In the genomic region with DNA sequence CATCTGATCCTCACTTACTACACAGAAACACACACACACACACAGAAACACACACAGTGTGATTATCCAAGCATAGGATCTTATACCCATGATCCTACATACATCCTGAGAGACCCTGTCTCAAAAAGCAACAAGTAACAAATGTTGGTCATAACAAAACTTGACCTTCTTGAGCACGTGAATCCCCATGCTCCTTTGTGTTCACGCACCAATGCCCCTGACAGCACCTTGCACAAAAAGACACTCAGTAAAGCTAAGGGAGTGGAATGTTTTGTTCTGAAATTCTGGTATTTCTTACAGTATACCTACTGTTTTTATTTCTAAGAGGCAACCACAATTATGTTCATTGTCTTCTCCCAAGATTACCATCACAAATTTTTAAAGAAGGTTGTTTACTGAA, we compare ENCODE assay signal across 11 mouse cellular contexts. TPM values are rescaled to one million over a fixed set of nuclear protein-coding genes. Genes with fewer than 3 reads are reported as not detected.
DNase-seq lines count a peak whose midpoint lies in the region; ATAC-seq and TF ChIP-seq lines count a peak whose summit lies in the region.
"Had no signal": no experiment of that assay in that cellular context is flagged by ENCODE, and none has a peak within 500 bp of the region (broad histone marks: within the 10 kb centered on the region; RNA-seq: fewer than 3 reads in every experiment).

No protein-coding gene starts in this region.

- intact Hi-C loops in gastrocnemius, postnatal 14 days (cut with DNase I; ENCODE audit: low total_unique reads) = no loop called here

- DNase-seq in lung, embryonic 14.5 days = no peak
- no peak for DNase-seq in lung, postnatal 36 days
- no peak for DNase-seq in limb, embryonic 10.5 days (ENCODE audit: low spot score)
- no peak for DNase-seq in gastrocnemius, postnatal 14 days
- no peak for DNase-seq in adrenal gland, postnatal 10 days
- no peak for DNase-seq in retina, embryonic 14.5 days (ENCODE audit: low spot score)
- DNase-seq: cerebellum, postnatal 25 days had no signal

- no peak for ATAC-seq in lung, embryonic 14.5 days (ENCODE audit: insufficient read depth)
- ATAC-seq: activated CD4-positive, CD25-positive, alpha-beta regulatory T cell, adult 4 months had no signal

- peak overlapping the region; percentile 80 for H3K4me2 ChIP-seq in lung, embryonic 14.5 days
- peak overlapping the region; percentile 96 for H3K4me2 ChIP-seq in myocyte (ENCODE audit: low read depth)

- peaks cover 30% of the 10 kb centered on the region for H3K36me3 ChIP-seq in lung, embryonic 14.5 days (ENCODE audit: insufficient read depth)
- peaks cover 34% of the 10 kb centered on the region for H3K36me3 ChIP-seq in limb, embryonic 10.5 days
- peaks cover 16% of the 10 kb centered on the region for H3K36me3 ChIP-seq in myocyte (ENCODE audit: control insufficient read depth, insufficient read depth)

- H3K27me3 ChIP-seq in lung, embryonic 14.5 days (ENCODE audit: insufficient read depth, low read length) = no peaks in the 10 kb centered on the region
- peaks cover 22% of the 10 kb centered on the region for H3K27me3 ChIP-seq in limb, embryonic 10.5 days (ENCODE audit: low read depth, poor library complexity, severe bottlenecking)
- no peaks in the 10 kb centered on the region for H3K27me3 ChIP-seq in myocyte (ENCODE audit: control insufficient read depth, insufficient read depth, insufficient read length)

- H3ac ChIP-seq in myocyte (ENCODE audit: control insufficient read depth, insufficient read length) = no peak overlapping the region

- peaks cover 33% of the 10 kb centered on the region for H3K79me2 ChIP-seq in myocyte (ENCODE audit: control insufficient read depth, insufficient read depth)

- no peak overlapping the region for H3K4me3 ChIP-seq in lung, embryonic 14.5 days (ENCODE audit: low read depth, low read length)
- H3K4me3 ChIP-seq in embryonic fibroblast, embryonic 13.5 days (ENCODE audit: insufficient read depth, low read length) = peak overlapping the region; percentile 6; the same call in 1 of the 2 replicates
- H3K4me3 ChIP-seq in limb, embryonic 10.5 days = peak overlapping the region; percentile 70
- peak overlapping the region; percentile 92 for H3K4me3 ChIP-seq in myocyte

- no peaks in the 10 kb centered on the region for H3K4me1 ChIP-seq in lung, embryonic 14.5 days (ENCODE audit: insufficient read depth)
- H3K4me1 ChIP-seq in embryonic fibroblast, embryonic 13.5 days (ENCODE audit: control insufficient read depth, insufficient read depth, low read length) = peaks cover 5% of the 10 kb centered on the region
- H3K4me1 ChIP-seq in limb, embryonic 10.5 days = peaks cover 19% of the 10 kb centered on the region

- peak overlapping the region; percentile 82; the same call in 1 of the 2 replicates for H3K9ac ChIP-seq in lung, embryonic 14.5 days

- TF ChIP-seq POLR2A in embryonic fibroblast, embryonic 13.5 days (IDR thresholded peaks at IDR 0.05; ENCODE audit: low read depth, low read length) = no peak
- TF ChIP-seq POLR2A in myocyte (IDR thresholded peaks at IDR 0.05; ENCODE audit: insufficient read length, low read depth) = no peak

- 79% methylated on average over 2 of the region's 2 CpGs for WGBS in lung, embryonic 14.5 days
- 91% methylated on average over 2 of the region's 2 CpGs for WGBS in limb, embryonic 10.5 days

- no peak overlapping the region for H3K27ac ChIP-seq in lung, embryonic 14.5 days (ENCODE audit: low read depth)
- H3K27ac ChIP-seq in embryonic fibroblast, embryonic 13.5 days (ENCODE audit: insufficient read depth, low read length) = no peak overlapping the region
- H3K27ac ChIP-seq in limb, embryonic 10.5 days = no peak overlapping the region

- TF ChIP-seq CTCF in lung, embryonic 14.5 days (IDR thresholded peaks at IDR 0.05; ENCODE audit: low read depth) = no peak
- no peak for TF ChIP-seq CTCF in embryonic fibroblast, embryonic 13.5 days (IDR thresholded peaks at IDR 0.05; ENCODE audit: borderline replicate concordance, insufficient read depth, low read length)

- H3K9me3 ChIP-seq in lung, embryonic 14.5 days (ENCODE audit: low read depth, low read length) = no peaks in the 10 kb centered on the region
- H3K9me3 ChIP-seq in limb, embryonic 10.5 days (replicated peaks) = no peaks in the 10 kb centered on the region

TF ChIP-seq in myocyte, 11 proteins besides CTCF, POLR2A, EP300 and RAD21:
- TF ChIP-seq TCF3 (IDR thresholded peaks at IDR 0.05; ENCODE audit: insufficient read length, low read depth) = no peak
- no peak for TF ChIP-seq REST (IDR thresholded peaks at IDR 0.05; ENCODE audit: insufficient read depth, insufficient read length)
- no peak for TF ChIP-seq TCF12 (IDR thresholded peaks at IDR 0.05; ENCODE audit: insufficient read depth, poor library complexity, severe bottlenecking)
- no peak for TF ChIP-seq MYOD1 (IDR thresholded peaks at IDR 0.05; ENCODE audit: control insufficient read depth in 1 of 3, insufficient read length in 2 of 3, low read depth in 2 of 3)
- no peak for TF ChIP-seq E2F4 (IDR thresholded peaks at IDR 0.05; ENCODE audit: insufficient read depth)
- TF ChIP-seq SRF (IDR thresholded peaks at IDR 0.05; ENCODE audit: control insufficient read depth, insufficient read length, low read depth) = no peak
- no peak for TF ChIP-seq USF1 (IDR thresholded peaks at IDR 0.05; ENCODE audit: low read depth)
- no peak for TF ChIP-seq MYOG (IDR thresholded peaks at IDR 0.05; ENCODE audit: control insufficient read depth in 1 of 3, insufficient read depth in 1 of 3, insufficient read length in 2 of 3, low read depth in 2 of 3)
- no peak for TF ChIP-seq POLR2AphosphoS2 (IDR thresholded peaks at IDR 0.05; ENCODE audit: insufficient read length, low read depth)
- no peak for TF ChIP-seq CEBPB (IDR thresholded peaks at IDR 0.05; ENCODE audit: insufficient read depth, poor library complexity, severe bottlenecking)
- no peak for TF ChIP-seq MAX (IDR thresholded peaks at IDR 0.05; ENCODE audit: low read depth)

RNA-seq across cellular contexts. Expression of a gene that starts 1.2 kb away (rescaled TPM):
- polyA plus RNA-seq in lung, embryonic 14.5 days (2014; fragmentation: Nextera tagmentation; extraction: Ambion mirVana) = 218 and 242 TPM in 2 replicates
- 75.9 and 77.9 TPM in 2 replicates for polyA plus RNA-seq in embryonic fibroblast, embryonic 13.5 days (2011; ENCODE audit: insufficient read length, low read depth, missing spikeins)
- 360 and 374 TPM in 2 replicates for polyA plus RNA-seq in limb, embryonic 10.5 days (2016; fragmentation: Nextera tagmentation; extraction: Ambion mirVana)
- polyA plus RNA-seq in myocyte (2012; fragmentation: generic; extraction: Trizol) = 104 TPM
- total RNA-seq in gastrocnemius, postnatal 14 days (2021) = 10 to 100 TPM; 31.1 to 31.7 TPM
- total RNA-seq in adrenal gland, postnatal 10 days (2021) = 10 to 100 TPM; 67.6 to 87.0 TPM

RNA-seq across cellular contexts. Expression of a gene that starts 1.4 kb away (rescaled TPM):
- 1.8 and 1.9 TPM in 2 replicates for polyA plus RNA-seq in lung, embryonic 14.5 days (2014; fragmentation: Nextera tagmentation; extraction: Ambion mirVana)
- polyA plus RNA-seq in embryonic fibroblast, embryonic 13.5 days (2011; ENCODE audit: insufficient read length, low read depth, missing spikeins) = 0.49 and 0.73 TPM in 2 replicates
- polyA plus RNA-seq in limb, embryonic 10.5 days (2016; fragmentation: Nextera tagmentation; extraction: Ambion mirVana) = 1.3 and 1.5 TPM in 2 replicates
- polyA plus RNA-seq in myocyte (2012; fragmentation: generic; extraction: Trizol) = 1.4 TPM
- not detected for total RNA-seq in gastrocnemius, postnatal 14 days (2021)
- under 1 TPM; 0.21 to 0.27 TPM for total RNA-seq in adrenal gland, postnatal 10 days (2021)

RNA-seq across cellular contexts. Expression of a gene that starts 5.4 kb away (rescaled TPM):
- polyA plus RNA-seq in lung, embryonic 14.5 days (2014; fragmentation: Nextera tagmentation; extraction: Ambion mirVana) = not detected in 2 replicates
- not detected in 2 replicates for polyA plus RNA-seq in embryonic fibroblast, embryonic 13.5 days (2011; ENCODE audit: insufficient read length, low read depth, missing spikeins)
- not detected in 2 replicates for polyA plus RNA-seq in limb, embryonic 10.5 days (2016; fragmentation: Nextera tagmentation; extraction: Ambion mirVana)
- not detected for polyA plus RNA-seq in myocyte (2012; fragmentation: generic; extraction: Trizol)
- total RNA-seq in gastrocnemius, postnatal 14 days (2021) = not detected
- total RNA-seq in adrenal gland, postnatal 10 days (2021) = not detected
- polyA plus RNA-seq: activated CD4-positive, CD25-positive, alpha-beta regulatory T cell, adult 4 months; heart, postnatal 0 days had no signal

RNA-seq across cellular contexts. Expression of a gene that starts 21.2 kb away (rescaled TPM):
- 0.20 and 0.41 TPM in 2 replicates for polyA plus RNA-seq in lung, embryonic 14.5 days (2014; fragmentation: Nextera tagmentation; extraction: Ambion mirVana)
- polyA plus RNA-seq in embryonic fibroblast, embryonic 13.5 days (2011; ENCODE audit: insufficient read length, low read depth, missing spikeins) = 1.4 TPM in 1 of 2 replicates, not detected in the other
- polyA plus RNA-seq in limb, embryonic 10.5 days (2016; fragmentation: Nextera tagmentation; extraction: Ambion mirVana) = 0.16 TPM in 1 of 2 replicates, not detected in the other
- polyA plus RNA-seq in myocyte (2012; fragmentation: generic; extraction: Trizol) = 0.16 TPM
- total RNA-seq in gastrocnemius, postnatal 14 days (2021) = under 1 TPM; 0.16 to 0.23 TPM
- under 1 TPM; 0.90 to 0.91 TPM for total RNA-seq in adrenal gland, postnatal 10 days (2021)
- polyA plus RNA-seq: activated CD4-positive, CD25-positive, alpha-beta regulatory T cell, adult 4 months had no signal

RNA-seq across cellular contexts. Expression of a gene that starts 43.9 kb away (rescaled TPM):
- polyA plus RNA-seq in lung, embryonic 14.5 days (2014; fragmentation: Nextera tagmentation; extraction: Ambion mirVana) = 5.4 and 6.8 TPM in 2 replicates
- not detected in 2 replicates for polyA plus RNA-seq in embryonic fibroblast, embryonic 13.5 days (2011; ENCODE audit: insufficient read length, low read depth, missing spikeins)
- polyA plus RNA-seq in limb, embryonic 10.5 days (2016; fragmentation: Nextera tagmentation; extraction: Ambion mirVana) = not detected in 2 replicates
- polyA plus RNA-seq in myocyte (2012; fragmentation: generic; extraction: Trizol) = not detected
- total RNA-seq in gastrocnemius, postnatal 14 days (2021) = 1 to 10 TPM; 4.8 to 8.3 TPM
- 1 to 10 TPM; 2.3 to 3.3 TPM for total RNA-seq in adrenal gland, postnatal 10 days (2021)
- polyA plus RNA-seq: activated CD4-positive, CD25-positive, alpha-beta regulatory T cell, adult 4 months had no signal
